Mouse (Mus musculus) heart, postnatal 25 days (tissue): ENCODE measurements around the gene Tdp1. TPM values are rescaled to one million over a fixed set of nuclear protein-coding genes. Genes with fewer than 3 reads are reported as not detected.
A peak's percentile ranks its signal among the peaks of the same experiment; 100 is the strongest.

Experiments used
- DNase-seq: peaks from one replicate; pipeline ENCODE4 v3.0.0; 2022; ENCODE audit warnings: low spot score
- intact Hi-C: fragments of 180-260 bp; cut with DNase I; formaldehyde crosslinking; loops from one replicate; pipeline ENCODE4 v1.15.1; 2025
- total RNA-seq, 2 experiments: library from RNA; stranded (reverse); gene quantifications; 2 replicates each; pipeline ENCODE4 v1.2.3; 2021

Gene Tdp1
- 10 to 100 TPM in 1 of 2 experiments, 1 to 10 TPM in 1; 8.8 to 10.1 TPM for total RNA-seq

DNA sequence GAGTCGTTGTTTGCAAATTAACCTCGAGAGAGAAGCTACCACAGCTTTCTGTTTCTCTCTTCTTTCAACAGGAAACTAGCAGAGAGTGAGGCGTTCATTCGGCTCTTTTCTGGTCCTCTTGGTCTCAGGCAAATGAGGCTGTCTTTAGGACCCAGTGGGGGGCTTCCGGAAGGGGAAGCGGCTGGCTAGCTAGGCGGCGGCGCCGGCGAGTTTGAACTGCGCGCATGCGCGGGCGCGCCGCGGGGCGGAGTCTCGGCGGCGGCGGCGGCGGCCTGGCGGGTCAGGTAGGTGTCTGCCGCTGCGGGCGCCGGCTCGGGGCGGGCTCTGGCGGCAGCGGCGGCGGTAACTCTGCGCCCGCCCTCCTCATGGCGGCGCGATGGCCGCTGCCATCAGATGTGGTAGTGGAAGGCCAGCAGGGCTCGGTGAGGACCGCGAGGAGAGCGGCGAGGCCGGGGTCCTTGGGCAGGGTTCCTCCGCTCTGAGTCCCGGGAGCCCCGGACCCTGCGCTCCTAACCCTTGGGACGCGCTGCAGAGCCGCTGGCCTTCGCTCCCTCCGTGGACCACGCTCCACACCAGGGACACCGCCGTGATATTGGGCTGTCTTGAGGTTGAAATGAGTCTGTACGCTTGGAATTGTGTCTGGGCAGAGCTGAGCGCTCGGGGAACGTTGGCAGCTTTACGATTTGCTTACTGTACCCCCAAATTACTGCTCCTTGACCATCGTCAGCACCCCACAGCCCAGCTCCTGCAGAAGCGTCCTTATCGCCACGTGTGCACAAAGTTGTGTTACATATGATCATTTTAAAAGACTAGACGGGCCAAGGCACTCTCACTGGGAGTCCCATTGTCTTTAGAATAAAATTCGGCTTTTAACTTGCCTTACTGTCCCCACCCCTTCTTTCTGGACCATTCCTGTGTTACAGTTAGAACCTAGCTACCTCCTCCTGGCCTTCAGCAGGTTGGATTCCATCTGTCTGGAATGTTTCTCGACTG lies at the start of gene Tdp1, which contains the start of gene Efcab11:
Tdp1 (plus strand) TSS at position 249 of the 993 bp plus-strand sequence.
Efcab11 (minus strand) TSS at position 171 of the 993 bp plus-strand sequence.
- intact Hi-C loops = loop anchor here (5.0 kb wide), 1 partner anchor 257 kb away; no protein-coding TSS in a partner anchor

DNA sequence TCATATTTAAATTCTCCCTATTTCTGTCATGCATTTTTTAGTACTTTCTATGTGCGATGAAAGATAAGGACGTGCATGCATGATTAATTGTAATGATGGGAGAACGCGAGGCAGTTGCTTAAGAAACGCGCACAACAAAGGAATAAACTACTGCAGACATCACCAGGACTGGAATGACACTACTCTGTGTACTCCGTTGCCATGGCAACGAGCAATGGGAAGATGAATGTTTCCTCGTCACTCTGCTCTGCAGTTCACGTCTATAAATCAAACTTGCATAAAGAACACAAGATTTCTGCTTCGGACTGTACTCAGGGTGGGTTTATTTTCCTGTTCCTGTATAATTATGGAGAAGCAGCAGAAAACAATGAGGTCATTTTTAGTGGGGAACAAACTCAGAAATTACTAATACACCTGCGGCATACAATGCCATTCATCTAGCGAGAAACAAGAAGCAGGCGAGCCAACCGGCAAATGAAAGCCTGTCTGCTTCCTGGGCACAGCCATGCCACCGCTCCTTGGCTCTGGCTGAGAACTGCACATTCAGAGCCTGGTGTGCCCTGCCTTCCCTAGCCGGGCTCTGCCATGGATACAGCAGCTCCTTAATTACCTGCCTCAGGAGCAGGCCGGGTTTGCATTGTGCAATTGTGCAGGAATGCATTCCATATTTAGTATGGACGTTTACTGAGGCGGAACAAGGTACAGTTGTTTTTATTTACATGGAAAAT lies 47.7 kb upstream of the Tdp1 start:
- DNase-seq = no peak
- intact Hi-C loops = loop anchor here (10.0 kb wide), 2 partner anchors 282 to 442 kb away; no protein-coding TSS in a partner anchor

More for the DNA sequence above, at the start of gene Tdp1, which contains the start of gene Efcab11:
- DNase-seq = peak; percentile 86

DNA sequence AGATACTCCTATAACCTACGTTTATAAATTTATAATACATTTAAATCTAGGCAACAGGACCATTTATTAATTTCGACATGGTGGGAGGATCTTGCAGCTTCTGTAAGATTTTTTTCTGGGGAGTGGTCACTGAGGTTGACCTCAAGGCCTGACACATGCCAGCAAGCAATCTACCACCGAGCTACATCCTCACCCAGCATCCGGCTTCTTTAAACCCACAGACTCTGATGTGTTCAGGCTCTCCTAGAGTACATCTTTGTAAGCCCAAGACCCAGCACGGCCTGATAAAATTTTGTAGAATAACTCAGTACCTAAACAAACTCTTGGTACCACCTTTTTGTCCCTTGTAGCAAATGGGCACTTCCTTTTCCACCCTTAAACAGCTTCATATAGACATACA lies 46.8 kb upstream of the Tdp1 start:
- intact Hi-C loops = loop anchor here (10.0 kb wide), 2 partner anchors 283 to 443 kb away; no protein-coding TSS in a partner anchor
- DNase-seq = no peak

DNA sequence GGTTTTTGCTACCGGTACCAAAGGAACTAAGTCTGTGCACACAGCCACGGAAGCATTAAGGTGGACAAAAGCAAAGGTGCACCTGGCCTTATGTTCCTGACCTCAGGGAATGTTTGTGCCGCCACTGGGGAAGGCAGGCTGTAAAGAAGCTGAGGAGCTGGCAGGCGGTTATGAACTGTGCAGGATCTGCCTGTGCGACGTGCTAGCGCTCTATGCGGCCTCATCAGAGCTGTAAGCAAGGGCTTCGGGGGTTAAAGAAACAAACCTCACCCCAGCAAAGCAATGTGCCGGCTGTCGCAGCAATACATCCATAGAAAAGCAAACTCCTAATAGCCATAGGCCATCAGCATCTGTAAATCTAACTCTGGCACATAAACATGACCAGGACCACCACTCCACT lies 46.2 kb upstream of the Tdp1 start:
- DNase-seq = no peak
- intact Hi-C loops = loop anchor here (10.0 kb wide), 2 partner anchors 283 to 443 kb away; no protein-coding TSS in a partner anchor

DNA sequence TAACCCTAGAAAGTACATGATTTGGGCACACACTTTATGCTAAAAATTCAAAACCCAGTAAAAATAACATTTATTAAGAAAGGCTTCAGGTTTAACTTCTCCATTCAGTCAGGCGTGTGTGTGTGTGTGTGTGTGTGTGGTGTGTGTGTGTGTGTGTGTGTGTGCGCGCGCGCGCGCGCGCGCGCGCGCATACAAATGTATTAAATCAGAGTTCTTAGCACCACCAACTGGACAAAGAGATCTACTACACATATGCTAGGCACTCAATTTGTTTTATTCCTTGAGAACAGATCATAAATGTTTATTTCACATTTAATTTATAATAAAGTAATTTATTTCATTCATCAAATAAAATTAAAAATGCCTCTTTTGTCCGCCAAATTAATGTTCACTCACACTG lies 45.6 kb upstream of the Tdp1 start:
- no peak for DNase-seq
- intact Hi-C loops = loop anchor here (10.0 kb wide), 2 partner anchors 284 to 444 kb away; no protein-coding TSS in a partner anchor

DNA sequence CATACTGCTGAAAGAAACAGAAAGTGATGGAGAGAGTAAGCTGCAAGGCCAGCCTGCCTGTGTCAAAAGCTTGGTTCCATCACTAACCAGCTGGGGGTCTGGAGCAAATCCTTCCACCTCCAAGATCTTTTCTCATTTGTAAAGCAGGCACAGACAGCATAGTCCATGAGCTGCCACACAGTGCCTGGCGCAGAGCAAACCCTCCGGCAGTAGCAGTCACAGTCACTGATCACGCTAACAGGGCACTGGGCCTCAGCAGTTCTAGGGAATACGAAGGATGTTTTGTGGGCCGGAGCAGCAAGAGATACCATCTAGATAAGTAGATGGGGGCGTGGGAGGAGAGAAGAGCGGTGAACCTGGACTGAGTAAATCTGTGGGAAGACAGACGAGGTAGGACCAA lies 39.4 kb upstream of the Tdp1 start:
- intact Hi-C loops = loop anchor here (5.0 kb wide), 1 partner anchor 748 kb away; no protein-coding TSS in a partner anchor
- no peak for DNase-seq

DNA sequence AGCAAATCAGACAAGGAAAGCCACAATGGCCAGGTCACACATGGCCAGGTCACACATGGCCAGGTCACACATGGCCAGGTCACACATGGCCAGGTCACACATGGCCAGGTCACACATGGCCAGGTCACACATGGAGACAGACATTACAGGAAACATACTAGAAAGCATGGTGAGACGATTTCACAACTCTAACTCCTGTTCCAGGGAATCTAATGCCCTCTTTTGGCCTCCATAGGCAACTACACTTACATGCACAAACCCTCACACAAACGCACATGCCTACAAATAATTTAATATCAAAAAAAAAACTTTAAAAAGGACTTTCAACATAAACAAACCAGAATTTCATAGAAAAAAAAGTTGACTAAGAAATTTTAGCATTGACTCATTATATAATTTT lies 34.3 kb upstream of the Tdp1 start:
- intact Hi-C loops = no loop called here
- DNase-seq = no peak

DNA sequence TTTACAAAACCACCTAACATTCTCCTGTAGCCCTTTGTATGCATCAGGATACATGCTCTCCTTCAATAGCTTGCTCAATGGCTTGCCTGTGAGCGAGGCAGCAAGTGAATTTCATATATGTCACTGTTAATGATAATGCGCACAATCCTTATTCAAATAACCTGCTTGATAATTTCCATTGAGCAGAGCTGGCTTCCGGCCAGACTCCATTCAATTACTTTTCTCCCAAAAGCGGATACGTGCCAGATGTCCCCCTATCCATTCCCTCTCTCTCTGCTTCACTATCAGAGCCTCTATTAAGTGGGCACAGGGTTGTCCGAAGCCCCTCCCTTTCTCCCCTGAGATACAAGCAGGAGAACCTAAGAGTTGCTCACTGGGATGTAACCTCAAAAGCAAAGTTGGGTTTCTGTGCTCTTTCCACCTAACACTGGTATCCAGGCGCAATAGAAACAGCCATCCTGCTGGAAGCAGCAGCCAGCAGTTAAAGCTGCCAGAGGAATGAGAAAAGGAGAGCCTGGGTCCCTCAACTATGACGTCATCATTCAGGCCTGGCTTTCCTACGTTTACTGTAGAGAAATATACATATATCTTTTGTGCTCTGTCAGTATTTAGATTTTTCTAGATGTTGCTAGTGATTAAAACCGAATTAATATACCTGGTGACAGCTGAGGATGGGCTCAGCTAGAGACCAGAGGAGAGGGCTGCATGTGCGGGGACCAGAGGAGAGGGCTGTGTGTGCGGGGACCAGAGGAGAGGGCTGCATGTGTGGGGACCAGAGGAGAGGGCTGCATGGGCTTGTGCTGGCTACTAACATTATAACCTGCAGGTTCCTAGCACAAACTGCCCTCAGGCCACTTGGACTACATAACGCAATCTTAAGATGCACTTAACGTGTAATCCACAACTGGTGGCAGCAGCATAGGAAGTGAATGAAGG lies 30.7 kb upstream of the Tdp1 start:
- DNase-seq = no peak
- intact Hi-C loops = no loop called here

DNA sequence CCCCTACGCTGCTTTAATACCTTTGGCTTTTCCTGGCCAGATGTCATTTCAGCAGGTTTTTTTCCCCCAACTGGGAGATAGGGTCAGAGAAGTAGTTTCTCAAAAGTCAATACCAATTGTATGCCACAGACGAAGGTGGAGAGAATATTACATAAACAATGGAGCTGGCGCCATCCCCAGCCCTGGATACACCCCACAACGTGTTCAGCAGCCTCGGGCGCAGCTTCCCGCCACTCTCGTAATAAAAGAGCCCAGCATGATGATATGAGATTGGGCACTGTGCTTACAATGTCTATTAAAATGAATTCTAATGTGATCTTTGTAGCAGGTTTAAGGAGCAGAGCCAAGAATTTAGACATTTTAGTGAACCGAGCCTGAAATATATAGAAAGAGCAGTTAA lies 28.3 kb upstream of the Tdp1 start:
- intact Hi-C loops = no loop called here
- DNase-seq = no peak

DNA sequence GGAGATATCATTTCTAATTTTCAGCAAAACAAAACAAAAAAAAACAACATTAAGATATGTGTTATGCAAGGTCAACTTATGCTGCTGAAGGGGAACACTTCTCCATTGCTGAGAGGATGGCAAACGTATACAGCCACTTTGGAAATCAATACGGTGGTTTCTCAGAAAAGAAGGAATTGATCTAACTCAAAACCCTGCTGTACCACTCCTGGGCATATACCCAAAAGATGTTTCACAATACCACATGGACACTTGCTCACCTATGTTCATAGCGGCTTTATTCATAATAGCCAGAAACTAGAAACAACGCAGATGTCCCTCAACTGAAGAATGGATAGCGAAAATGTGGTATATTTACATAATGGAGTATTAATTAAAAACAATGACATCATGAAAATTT lies 25.7 kb upstream of the Tdp1 start:
- intact Hi-C loops = no loop called here

DNA sequence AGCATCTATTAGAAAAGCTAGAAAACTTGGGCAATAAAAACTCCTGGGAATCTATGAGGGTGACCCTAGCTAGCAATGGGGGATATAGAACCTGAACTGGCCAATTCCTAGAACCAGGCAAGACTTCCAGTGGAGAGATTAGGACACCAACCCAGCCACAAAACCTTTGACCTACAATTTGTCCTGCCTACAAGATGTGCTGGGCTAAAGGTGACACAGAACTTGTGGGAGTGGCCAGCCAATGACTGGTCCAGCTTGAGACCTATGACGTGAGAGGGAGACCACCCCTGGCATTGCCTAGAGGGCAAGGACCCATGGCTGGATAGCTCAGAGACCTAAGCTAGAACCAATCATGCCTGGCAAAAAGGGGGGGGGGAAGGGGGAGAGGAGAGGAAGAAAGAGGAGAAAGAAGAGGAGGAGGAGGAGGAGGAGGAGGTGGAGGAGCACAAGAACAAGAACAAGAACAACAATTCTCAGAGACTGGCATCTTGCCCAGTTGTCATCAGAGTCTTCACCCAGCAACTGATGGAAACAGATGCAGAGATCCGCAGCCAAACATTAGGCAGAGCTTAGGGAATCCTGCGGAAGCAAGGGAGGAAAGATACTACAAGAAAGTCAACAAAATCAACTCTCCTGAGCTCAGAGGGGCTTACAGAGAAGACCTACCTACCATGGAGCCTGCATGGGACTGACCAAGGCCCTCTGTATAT lies 24.8 kb upstream of the Tdp1 start:
- DNase-seq = no peak
- intact Hi-C loops = loop anchor here (5.0 kb wide), 1 partner anchor 762 kb away; no protein-coding TSS in a partner anchor

More for the DNA sequence above, 25.7 kb upstream of the Tdp1 start:
- no peak for DNase-seq

DNA sequence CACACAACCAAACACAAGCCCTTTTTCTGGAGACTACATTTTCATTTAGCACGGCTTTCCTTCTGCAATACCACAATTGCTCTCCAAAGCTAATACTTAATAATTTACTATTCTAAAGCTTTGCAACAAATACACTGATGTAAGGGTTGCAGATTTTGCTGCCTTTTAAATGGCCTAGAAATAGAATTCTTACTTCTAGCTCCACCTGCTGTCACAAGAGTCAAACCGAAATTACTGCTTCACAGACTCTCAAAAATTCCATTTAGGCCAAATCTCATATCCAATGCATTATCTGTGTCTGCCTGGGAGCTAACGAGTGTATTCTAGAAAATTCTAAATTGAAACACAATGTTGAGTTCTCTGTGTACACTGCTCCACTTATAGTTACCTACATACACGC lies 23.3 kb upstream of the Tdp1 start:
- no peak for DNase-seq
- intact Hi-C loops = loop anchor here (5.0 kb wide), 1 partner anchor 764 kb away; no protein-coding TSS in a partner anchor

DNA sequence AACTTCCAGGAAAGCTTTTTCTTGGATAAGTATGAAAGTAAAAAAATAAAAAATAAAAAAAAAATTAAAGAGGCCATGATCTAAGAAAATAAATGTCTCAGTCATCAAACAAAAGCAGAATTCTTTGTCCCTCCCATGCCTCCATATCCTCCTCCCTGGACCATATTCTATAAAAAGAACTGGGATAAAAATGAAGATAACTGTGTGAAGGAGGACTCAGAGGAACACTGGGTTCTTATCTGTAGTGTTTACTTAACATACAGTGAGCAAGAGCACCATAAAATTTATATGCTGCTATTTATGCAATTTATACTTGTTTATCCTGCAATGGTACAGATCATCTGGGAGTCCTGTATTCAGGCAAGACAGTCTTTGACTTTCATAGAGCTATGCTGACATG lies 19.7 kb upstream of the Tdp1 start:
- no peak for DNase-seq
- intact Hi-C loops = loop anchor here (5.0 kb wide), 1 partner anchor 767 kb away; no protein-coding TSS in a partner anchor

DNA sequence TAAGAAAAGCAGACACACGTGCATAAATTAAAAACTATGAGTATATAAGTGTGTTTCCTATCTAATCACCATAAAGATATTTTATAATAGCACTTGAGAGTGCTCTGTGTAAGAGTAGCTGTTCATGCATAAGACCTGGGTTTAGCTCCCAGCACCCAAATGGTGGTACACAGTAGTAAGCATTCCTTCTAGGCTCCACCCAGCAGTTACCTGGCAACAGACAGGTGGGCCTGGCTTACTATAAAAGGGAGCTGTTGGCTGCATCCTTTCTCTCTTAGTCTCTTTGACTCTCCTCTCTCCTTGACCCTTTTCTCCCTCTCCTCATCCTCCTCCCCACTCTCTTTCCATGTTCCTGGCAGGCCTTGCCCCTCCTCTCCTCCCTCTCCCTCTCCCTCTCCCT lies 15.5 kb upstream of the Tdp1 start:
- DNase-seq = no peak
- intact Hi-C loops = no loop called here

DNA sequence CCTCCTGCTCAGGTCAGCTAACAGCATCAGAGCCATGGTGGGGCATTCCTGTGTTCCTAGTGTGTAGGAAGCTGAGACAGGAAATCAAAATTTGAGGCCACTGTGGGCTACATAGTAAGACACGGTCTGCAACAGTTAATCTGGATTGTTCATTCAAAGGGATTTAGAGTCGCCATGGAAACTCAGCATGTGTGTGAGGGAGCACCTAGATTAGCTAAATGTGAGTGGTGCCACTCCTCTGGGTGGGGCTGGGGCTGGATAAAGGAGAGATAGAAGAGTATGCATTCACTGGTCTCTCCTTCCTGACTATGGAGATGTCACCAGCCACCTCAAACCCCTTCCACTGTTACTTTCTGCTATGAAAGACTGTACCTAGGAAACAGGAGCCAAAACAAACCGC lies 10.9 kb upstream of the Tdp1 start:
- intact Hi-C loops = no loop called here
- no peak for DNase-seq

DNA sequence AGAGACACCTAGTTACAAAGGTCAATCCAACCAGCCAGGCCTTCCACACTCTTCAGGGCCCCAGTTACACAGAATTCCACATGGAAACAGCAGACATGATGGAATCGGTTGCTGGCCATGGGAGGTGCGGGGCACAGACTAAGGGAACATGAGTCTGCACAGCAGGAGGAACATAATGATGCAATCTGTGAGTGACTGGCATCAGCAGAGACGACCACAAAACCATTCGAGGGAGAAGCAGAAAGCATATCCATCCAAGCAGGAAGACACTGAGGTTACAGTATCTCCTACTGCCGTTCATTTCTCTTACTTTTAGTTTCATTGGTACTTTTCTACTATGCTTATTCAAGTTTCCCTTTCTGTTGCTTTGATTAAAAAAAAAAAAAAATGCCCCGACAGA lies 9.7 kb upstream of the Tdp1 start:
- DNase-seq = no peak
- intact Hi-C loops = no loop called here

DNA sequence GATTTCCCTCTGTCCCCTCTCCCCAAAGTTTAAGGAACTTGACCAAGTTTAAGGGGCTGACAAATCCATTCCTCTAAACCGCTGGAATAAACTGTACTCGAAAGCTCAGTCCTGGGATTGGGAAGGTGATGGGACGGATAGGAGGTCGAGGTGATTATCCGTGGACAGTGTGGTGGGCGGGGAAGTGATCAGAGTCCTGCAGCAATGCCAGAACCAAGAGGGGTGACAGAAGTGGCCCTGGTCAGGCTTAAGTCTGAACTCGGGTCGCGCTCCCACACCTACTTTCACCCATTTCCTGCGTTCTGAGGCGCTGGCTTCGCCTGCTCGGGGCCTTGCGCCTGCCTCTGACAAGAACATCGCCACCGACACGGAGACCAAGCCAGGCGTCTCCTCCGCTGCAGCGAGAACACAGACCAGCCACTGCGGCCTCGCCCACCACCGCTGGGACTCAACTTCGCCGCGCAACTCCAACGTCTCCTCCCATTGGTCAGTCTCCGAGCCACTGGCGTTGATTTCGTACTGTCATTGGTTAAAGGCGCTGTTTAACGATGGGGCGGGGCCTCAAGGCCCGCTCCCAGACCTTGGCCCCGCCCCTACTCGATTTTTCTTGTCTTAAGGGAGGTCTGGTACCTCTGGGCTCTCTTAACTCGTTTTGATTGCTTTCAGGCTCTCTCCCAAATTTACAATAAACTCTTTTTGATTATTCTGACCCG lies 1.2 kb upstream of the Tdp1 start:
- intact Hi-C loops = loop anchor here (5.0 kb wide), 1 partner anchor 256 kb away; no protein-coding TSS in a partner anchor
- DNase-seq = peak; percentile 77

DNA sequence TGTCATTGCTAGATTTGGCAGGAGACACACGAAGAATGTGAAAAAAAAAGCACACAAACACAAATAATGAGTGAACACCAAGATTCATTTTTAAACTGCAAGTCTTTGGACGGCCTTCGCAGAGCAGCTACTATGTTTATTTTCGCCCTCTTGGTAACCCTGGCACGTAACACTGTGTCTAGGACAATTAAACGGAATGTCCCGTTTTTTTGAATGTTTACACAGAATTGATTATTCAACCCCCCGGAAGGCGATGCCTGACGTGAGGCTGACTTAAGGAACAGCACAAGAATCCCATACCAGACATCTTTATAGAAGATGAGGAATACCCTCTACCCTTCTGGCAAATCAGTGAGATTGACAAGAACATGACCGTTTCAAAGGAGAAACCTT lies 608 bp upstream of the Tdp1 start:
- no peak for DNase-seq
- intact Hi-C loops = loop anchor here (5.0 kb wide), 1 partner anchor 256 kb away; no protein-coding TSS in a partner anchor
